Mouse (Mus musculus): ENCODE measurements at regions not wholly inside any gene's neighbourhood (a gene's known extent, or its start where the extent isn't known, plus 50 kb on each side); places are given as distances from the start of the nearest gene placed in this dataset.

- DNase-seq, result peak; percentile 63 to 65
Observed at GRCm38 (mm10) chr12:79912281-79913063, 200.3 kb downstream of the Zfp36l1 start.

DNA sequence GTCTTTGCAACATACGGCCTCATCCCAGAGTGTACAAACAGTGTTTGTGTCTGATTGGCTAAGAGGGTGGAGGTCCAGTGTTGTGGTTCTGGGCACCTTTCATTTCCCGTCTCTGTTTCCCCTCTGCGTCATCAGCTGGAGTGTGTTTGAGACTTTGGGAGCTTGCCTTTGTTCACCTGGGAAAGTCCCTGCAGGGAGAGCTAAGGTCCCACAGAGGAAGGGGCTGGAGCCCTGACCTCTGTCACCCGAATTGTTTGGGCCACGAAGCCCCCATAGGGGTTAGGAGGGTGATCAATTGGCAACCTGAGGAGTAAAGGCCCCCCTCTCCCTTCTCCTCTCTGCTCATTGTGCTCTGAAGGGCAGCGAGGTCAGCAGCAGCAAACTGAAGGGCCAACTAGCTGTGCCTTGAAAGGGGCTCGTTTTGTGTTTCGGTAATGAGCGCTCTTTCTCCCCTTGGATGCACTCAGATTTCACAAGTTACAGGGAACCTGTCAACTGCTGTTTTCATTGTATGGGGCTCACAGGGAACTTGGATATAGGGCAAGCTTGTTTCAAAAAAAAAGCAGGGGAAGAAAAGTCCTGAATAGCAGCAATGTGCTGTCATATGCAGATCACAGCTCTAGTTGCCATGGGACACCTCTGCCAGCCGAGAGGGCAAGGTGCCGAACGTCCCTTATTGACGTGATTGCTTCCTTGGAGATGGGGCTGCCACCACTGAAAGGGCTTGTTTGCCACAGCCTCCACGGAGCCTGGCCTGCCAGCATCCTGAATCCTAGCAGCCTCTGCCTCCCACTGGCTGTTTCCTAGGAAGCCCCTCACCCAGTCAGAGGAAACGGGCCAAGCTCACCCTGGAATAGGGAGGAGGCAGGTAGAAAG, 201.7 kb downstream of the Zfp36l1 start:
- no peak for DNase-seq

GRCm38 (mm10) chr12:79907583-79907982, 205.2 kb downstream of the Zfp36l1 start:
- DNase-seq, result peak; percentile 89 to 90

- DNase-seq, result peak; percentile 47 to 62
Observed at GRCm38 (mm10) chr12:79906738-79907365, 206.0 kb downstream of the Zfp36l1 start.

DNA sequence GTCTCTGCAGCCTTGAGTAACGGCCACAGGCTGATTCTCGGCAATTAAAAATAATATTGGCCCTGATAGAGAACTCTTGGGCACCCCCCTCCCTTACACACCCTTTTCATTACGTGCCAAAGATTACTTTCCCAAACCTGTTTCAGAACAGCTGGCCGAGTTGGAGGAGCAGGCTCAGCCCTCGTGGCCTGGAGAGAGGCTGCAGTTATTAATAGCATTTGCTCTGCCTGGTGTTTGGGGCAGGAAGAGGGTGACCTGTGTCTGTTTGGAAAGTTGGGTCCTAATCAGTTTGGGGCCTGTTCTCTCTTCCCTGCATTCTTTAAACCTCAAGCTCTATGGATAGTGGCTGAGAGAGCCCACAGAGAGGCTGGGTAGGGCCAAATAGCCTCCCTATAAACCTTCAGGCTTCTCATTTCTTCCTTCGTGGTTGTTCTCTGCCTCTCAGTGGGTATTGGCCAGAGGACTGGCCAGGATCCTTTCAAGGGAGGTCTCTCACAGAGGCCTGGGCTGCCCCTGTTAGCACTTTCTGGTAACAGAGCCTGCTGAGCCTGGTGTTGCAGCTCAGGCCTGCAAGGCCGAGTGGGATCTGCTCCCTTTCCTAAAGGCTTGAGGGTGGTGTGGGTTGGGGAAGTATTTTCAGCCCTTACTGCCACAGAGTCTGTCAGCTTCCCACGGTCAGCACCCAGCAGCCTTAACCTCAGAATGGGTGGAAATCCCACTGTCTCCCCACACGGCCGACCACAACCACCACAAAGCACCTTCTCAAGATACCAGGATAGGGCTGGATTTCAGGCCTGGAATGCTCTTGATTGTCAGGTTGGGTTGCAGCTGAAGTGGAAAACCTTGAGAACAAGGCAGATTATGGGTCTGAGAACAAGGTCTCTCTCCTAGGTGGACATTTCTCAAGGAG, 206.7 kb downstream of the Zfp36l1 start:
- peak; percentile 52 to 55 for DNase-seq

GRCm38 (mm10) chr12:79904913-79905549, 207.8 kb downstream of the Zfp36l1 start:
- DNase-seq, result peak; percentile 66 to 78

DNA sequence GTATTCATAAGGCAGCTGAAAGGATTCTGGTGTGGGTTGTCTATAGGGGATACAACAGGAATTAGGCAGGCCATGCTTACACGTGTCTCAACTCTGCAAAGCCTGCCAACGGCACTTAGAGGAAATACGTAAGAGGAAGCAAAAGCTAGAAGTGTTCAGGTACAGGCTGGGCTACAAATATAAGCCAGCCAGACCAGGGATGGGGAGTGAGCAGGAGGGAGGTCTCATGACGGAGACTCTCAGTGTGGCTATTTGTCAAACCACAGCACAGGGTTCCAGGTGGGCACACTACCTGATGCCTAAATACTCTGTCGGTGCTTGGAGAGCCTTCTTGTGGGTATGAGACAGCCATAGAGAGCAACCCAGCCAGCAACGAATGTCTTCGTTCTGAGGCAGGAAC, 210.1 kb downstream of the Zfp36l1 start:
- no peak for DNase-seq

- no peak for DNase-seq
Observed at GRCm38 (mm10) chr12:79902163-79902562, 210.7 kb downstream of the Zfp36l1 start.

DNA sequence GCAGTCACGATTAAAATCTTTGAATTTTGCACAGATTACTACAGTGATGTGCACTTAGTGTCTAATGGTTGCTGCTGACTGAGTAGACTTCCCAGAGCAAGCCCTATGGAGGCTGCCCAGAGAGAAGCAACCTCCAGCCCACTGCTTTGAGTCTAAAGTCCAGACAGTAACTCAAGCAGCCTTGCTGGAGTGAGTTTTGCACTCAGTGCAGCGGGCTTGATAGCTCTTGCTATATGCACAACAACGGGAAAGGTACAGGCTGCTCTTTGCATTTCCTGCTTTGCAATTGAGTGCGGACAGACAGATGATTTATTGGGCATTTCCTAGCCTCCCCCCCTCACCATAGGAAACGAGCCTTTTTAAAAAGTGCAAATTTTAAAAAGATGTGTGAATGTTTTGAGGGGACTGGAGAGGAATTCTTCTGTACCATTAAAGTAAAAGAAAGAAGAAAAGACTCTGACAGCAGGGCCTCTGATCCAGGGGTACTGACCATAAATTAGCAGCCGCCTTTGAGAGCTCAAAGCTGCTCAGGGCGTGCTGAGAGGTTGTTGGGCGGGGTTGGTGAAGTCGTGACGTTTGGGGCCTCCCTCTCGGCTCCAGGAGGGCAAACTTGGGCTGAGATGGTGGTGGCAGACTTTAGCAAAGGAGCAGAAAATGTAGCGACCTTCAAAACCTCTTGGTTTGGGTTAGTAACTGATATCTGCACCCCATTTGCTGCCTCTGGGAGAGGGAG, 214.4 kb downstream of the Zfp36l1 start:
- DNase-seq, result peak; percentile 59 to 61

- peak; percentile 80 to 86 for DNase-seq
Observed at GRCm38 (mm10) chr12:79895975-79896374, 216.8 kb downstream of the Zfp36l1 start.

DNA sequence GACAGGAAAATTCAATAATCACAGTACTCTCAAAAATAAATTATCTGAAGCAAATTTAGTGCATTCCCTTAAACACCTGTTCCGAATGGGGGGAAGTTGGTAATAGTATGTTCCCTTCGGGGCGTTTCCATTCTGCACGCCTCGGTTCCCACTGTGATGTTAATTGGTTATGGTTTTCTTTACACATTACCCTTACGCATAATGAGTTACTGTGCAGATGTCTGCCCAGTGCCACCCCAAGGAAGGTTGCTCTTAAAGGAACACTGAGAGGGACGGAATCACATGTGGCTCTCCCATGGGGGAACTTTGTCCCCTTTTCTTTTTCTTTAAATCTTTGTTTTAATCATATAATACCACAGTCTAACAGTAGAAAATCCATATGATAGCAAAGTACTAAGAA, 217.5 kb downstream of the Zfp36l1 start:
- DNase-seq, result no peak

DNA sequence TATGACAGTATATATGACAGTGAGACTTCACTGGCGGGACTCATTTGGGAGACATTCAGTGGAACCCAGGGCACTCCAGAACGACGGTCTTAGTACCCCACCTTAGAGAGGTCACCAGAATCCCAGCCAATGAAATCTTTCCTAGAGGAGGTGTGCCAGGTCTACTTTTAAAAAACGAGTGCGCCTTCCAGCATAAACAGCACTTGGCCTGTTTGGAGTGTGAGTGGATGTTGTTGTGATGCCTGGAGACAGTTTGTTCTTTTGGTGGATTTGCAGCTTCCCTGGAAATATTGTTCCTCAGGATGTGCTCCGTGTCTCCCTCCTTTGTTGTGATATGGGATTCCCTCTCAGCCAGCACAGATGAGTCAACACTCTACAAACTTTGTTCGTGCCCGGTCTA, 219.9 kb downstream of the Zfp36l1 start:
- DNase-seq, result no peak

DNA sequence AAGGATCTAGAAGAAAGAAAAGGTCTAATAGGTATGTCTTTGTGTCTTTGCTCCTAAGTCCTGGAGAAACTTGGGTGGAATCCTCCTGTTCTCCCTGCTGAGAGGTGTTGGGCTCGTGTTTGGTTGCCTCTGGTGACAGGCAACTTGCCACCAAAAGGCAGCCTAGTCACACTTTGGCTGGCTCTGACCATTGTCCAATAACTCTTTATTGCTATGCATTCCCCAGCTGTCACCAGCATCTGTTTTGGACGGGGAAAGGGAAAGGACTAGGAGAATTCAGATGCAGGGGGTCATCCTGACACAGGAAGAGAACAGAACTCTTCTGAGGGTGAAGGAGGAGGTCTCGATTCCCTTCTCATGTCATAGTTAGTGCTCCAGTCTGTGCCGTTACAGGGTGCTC, 220.9 kb downstream of the Zfp36l1 start:
- DNase-seq, result no peak

DNA sequence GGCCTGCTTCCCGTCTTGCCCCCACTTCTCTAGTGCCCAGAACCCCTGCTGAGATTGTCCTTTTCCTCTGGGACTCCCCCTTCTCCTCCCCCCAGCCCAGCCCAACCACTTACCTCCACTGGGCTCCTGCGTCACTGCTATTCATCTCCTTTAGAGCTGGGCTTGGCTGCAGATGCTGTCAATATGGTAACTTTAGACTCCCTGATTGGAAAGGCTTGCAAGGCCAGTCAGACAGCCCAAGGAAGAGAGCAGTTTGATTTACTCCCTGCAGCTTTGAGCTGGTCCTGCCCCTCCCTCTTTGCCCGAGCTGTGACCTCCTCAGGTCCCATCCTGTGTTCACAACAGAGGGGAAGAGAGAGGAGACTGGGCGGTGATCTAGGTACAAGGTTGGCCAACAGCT, 221.9 kb downstream of the Zfp36l1 start:
- DNase-seq, result no peak

- DNase-seq, result no peak
Observed at GRCm38 (mm10) chr12:79890291-79890690, 222.5 kb downstream of the Zfp36l1 start.

- DNase-seq, result no peak
Observed at GRCm38 (mm10) chr12:79888812-79889211, 224.0 kb downstream of the Zfp36l1 start.

DNA sequence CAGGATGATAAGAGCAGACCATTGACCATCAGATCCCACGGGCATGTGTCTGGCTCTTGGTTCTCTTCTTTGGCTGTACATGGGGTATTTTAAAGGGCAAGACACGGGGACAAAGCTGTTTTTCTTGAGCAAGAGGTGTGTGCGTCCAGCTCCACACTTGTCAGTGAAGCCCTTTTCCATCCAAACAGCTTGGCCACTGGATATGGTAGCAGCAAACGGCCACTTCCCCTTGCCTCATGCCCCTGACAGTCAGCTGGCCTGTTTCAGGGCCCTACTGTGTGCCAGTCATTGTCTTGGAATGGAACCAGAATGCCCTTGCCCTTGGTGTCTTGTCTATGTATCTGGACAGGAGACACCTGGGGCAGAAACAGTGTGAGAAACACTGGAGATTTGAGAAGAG, 224.7 kb downstream of the Zfp36l1 start:
- DNase-seq, result no peak

DNA sequence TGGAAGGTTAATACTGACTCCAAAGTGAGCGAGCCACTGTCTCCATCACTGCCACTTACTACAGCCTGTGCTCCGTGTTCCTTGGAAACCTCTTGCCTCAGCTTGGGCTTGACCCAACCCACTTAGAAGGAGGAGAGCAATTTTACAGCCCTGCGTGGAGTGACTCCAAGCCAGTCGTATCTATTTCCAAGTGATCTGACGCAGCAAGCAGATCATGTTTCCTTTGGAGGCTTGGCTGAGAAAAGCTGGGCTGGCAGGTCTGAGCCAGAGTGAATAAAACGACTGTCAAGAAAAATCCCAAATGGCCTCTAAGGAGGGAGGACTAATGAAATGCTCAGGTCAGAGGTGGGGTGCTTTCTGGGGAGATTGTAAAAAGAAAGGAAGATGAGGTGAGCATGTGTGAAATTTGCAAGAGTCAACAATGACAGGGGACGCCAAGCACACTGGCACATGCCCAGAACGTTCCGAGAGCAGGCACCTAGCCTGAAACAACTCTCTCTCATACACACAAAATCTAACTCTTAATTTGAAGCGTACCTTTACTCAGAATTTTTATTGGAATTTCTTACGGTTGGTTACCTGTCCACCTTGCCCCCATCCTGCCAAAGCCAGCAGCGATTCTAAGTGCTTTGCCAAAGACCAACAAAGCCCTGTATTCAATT, 225.5 kb downstream of the Zfp36l1 start:
- peak; percentile 56 to 66 for DNase-seq

GRCm38 (mm10) chr12:79886494-79886893, 226.3 kb downstream of the Zfp36l1 start:
- DNase-seq, result no peak

DNA sequence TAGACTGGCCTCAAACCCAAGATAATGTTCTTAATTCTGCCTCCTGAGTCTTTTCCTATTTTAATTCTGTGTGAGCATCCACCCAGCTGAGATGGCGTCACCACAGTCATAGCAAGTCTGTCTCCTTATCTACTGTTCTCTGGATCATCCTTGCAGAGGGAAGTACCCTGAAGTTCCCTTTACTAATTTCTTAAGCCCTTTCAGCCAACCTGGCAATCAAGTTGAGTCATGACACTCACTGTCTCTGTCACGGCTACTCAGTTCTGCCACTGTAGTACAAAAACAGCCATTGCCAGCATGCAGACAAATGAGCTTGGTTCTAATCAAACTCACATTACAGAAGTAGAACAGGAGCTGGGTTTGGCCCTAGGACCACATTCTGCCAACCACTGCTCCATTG, 227.5 kb downstream of the Zfp36l1 start:
- no peak for DNase-seq
